Mouse (Mus musculus) heart, postnatal 0 days (tissue): ENCODE data around the gene Plcb4. TPM values are rescaled to one million over a fixed set of nuclear protein-coding genes. Genes with fewer than 3 reads are reported as not detected.

Experiments used
- ATAC-seq: fragments of 200-750 bp; cut with Nextera tagmentation; 2 replicates; pipeline ENCODE4 v1.8.0; 2017; ENCODE audit warnings: low read depth, moderate number of reproducible peaks, moderate library complexity; ENCODE audit not compliant: insufficient read depth
- DNase-seq: peaks from one replicate; pipeline ENCODE4 v3.0.0-alpha.2; 2016; ENCODE audit warnings: low spot score
- H3K27ac ChIP-seq: fragments of 300-500 bp; sonication (generic); 2 replicates; pipeline ENCODE4 v1.5.1; 2014; ENCODE audit warnings: low read depth, mild to moderate bottlenecking
- H3K27me3 ChIP-seq: fragments of 300-500 bp; sonication (generic); 2 replicates; pipeline ENCODE4 v1.6.1; 2014; ENCODE audit warnings: low read length, mixed read lengths; ENCODE audit not compliant: control insufficient read depth, insufficient read depth
- H3K36me3 ChIP-seq: fragments of 300-500 bp; sonication (generic); replicated peaks from 2 replicates; pipeline ENCODE4 v1.6.1; 2014; ENCODE audit warnings: low read length, mixed read lengths; ENCODE audit not compliant: control insufficient read depth, insufficient read depth
- H3K4me1 ChIP-seq: fragments of 300-500 bp; sonication (generic); 2 replicates; pipeline ENCODE4 v1.6.1; 2014; ENCODE audit warnings: antibody characterized with exemption; ENCODE audit not compliant: control insufficient read depth, insufficient read depth
- H3K4me2 ChIP-seq: fragments of 300-500 bp; sonication (generic); 2 replicates; pipeline ENCODE4 v1.6.1; 2014; ENCODE audit warnings: low read depth, mild to moderate bottlenecking, low read length, moderate library complexity
- H3K4me3 ChIP-seq: fragments of 300-500 bp; sonication (generic); 2 replicates; pipeline ENCODE4 v1.5.1; 2014; ENCODE audit warnings: low read depth, low read length
- H3K9ac ChIP-seq: fragments of 300-500 bp; sonication (generic); replicated peaks from 2 replicates; pipeline ENCODE4 v1.6.1; 2014; ENCODE audit warnings: low read depth, low read length, mixed read lengths
- H3K9me3 ChIP-seq: fragments of 300-500 bp; sonication (generic); replicated peaks from 2 replicates; pipeline ENCODE4 v1.6.1; 2016; ENCODE audit warnings: low read length; ENCODE audit not compliant: control insufficient read depth
- CTCF ChIP-seq: IDR thresholded peaks from 2 replicates; pipeline ENCODE4 v1.5.1; 2016; ENCODE audit warnings: antibody characterized with exemption, control low read depth, low read depth
- EP300 ChIP-seq: IDR thresholded peaks from 2 replicates; pipeline ENCODE4 v1.6.1; 2016; ENCODE audit warnings: antibody characterized with exemption, low read depth
- WGBS: fragments of 180-500 bp; shearing (Covaris S2); extraction: QIAGEN DNeasy Blood & Tissue Kit; methylation state at CpG from one replicate; pipeline ENCODE4 v1.1.7; 2014; 5-methylcytosine and 5-hydroxymethylcytosine counted together
- polyA plus RNA-seq: library from polyadenylated mRNA; unstranded; fragments of >200 nt; fragmentation: Nextera tagmentation; extraction: Ambion mirVana; gene quantifications from 2 replicates; pipeline ENCODE4 v1.2.1, GENCODE M21; 2015
- total RNA-seq: library from RNA; depleted of rRNA; stranded (reverse); fragments of >200 nt; gene quantifications from 2 replicates; pipeline ENCODE4 v1.2.3, GENCODE M21; 2014; ENCODE audit warnings: low replicate concordance

Plcb4 gene
- total and polyA plus RNA-seq, 2 experiments from 2014 or later, result 34.7 to 57.0 TPM

DNA sequence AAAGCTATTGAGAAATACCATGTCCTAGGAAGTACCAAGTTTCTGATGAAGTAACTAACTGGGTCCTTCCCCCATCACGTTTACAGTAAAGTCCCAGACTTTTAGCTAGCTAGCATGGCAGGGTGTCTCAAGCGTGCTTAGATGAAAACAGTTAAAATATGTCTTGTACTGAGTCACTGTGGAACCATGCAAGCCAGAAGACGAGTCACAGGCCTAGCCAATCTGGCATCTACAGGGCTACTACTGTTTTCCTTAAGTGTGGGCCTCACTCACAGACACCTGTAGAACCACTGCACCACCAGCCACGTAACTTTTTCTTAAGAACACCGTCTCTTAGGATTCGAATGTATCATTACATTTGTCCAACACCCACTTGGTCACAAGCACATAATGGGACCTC, 278.8 kb downstream of the Plcb4 start:
- Histone ChIP-seq H3K9me3 (no peaks in the 10 kb centered on the region), H3K9ac (no peak overlapping the region), H3K27me3 (no peaks in the 10 kb centered on the region), H3K4me1 (peaks cover 5% of the 10 kb centered on the region; the same call in 1 of the 2 replicates), H3K27ac (no peak overlapping the region), H3K4me2 (no peak overlapping the region), H3K4me3 (no peak overlapping the region), H3K36me3 (peaks cover 51% of the 10 kb centered on the region)
- DNase-seq (no peak), ATAC-seq (no peak)
- WGBS, result 82% methylated on average over 6 of the region's 6 CpGs
- TF ChIP-seq EP300 (no peak), CTCF (no peak)

DNA sequence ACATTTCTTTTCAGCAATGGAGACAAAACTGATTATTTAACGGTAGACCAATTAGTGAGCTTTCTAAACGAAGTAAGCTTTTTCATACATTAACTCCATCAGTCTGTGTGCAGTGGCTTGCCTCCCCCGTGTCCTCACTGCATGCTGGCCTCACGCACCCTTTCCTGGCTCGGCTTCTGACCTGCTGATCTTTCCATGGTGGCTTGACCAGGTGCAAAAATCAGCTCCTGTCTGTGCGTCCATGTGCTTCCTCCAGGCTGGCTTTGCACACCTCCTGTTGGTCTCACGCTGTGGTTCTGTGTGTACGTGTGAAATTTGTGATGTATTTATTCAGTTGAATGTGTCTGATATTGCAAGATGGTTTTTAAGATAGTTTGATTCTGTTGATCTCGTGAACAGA, 281.1 kb downstream of the Plcb4 start:
- 67% methylated on average over 9 of the region's 9 CpGs for WGBS
- no peak overlapping the region for H3K27ac ChIP-seq
- no peak for ATAC-seq
- TF ChIP-seq CTCF, result no peak
- TF ChIP-seq EP300, result no peak
- no peak for DNase-seq
- no peaks in the 10 kb centered on the region for H3K9me3 ChIP-seq
- H3K9ac ChIP-seq, result no peak overlapping the region
- H3K36me3 ChIP-seq, result peaks cover 51% of the 10 kb centered on the region
- no peak overlapping the region for H3K4me3 ChIP-seq
- no peak overlapping the region for H3K4me2 ChIP-seq
- peaks cover 5% of the 10 kb centered on the region; the same call in 1 of the 2 replicates for H3K4me1 ChIP-seq
- H3K27me3 ChIP-seq, result no peaks in the 10 kb centered on the region

DNA sequence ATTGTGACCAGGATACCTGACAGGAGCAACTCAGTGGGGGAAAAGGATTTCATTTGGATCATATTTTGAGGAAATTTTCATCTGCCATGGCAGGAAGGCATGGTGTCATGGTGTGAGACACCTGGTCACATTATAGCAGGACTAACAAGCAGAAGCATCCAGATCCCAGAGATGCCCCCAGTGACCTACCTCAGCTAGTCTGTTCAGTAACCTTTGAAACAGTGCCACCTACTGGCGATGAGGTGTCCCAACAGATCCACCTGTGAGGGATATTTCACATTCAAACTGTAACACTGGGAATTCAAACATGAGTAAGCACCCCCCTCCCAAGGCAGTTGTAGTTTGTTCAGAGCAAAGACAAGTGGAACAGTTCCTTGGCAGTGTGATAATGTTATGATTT, 289.0 kb downstream of the Plcb4 start:
- Histone ChIP-seq H3K4me3 (no peak overlapping the region), H3K27me3 (no peaks in the 10 kb centered on the region), H3K36me3 (peaks cover 55% of the 10 kb centered on the region), H3K4me1 (no peaks in the 10 kb centered on the region), H3K4me2 (no peak overlapping the region), H3K27ac (no peak overlapping the region), H3K9me3 (peaks cover 6% of the 10 kb centered on the region; the same call in 1 of the 2 replicates), H3K9ac (no peak overlapping the region)
- DNase-seq (no peak), ATAC-seq (no peak)
- 64% methylated on average over 1 of the region's 1 CpGs for WGBS
- TF ChIP-seq EP300, result no peak
- no peak; the same call in 1 of the 2 replicates for TF ChIP-seq CTCF

DNA sequence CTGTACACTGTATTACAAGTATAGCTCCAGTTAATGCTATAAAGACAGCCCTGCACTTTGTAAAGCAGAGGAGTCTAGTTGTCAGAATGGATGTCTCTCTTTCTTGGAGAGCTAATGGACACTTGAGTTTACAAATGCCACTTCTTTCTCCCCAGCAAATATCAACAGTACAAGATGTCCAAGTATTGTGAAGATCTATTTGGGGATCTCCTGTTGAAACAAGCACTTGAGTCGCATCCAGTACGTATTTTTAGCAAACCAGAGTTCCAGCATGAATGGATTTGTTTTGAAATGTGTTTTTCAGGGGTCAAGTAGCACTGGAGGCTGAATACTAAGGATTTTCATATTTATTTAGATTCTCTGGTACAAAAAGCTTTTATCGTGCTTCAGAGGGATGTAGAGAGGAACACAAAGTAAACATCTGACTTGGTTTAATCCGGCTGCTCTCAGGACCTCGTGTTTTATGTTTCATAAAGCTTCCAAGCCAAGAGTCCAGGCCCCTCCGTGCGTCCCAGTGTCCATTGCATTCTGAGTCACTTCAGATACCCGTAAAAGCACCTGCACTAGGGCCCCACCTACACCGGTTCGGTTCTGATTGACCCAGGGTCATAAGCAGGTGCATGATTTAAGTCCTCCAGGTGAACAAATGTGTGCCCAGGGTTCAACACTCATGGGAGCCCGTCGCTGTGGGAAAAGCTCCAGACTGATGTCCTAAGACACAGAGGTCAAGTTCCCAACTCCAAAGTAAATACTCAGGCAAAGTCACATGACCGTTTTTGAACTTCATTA, 296.1 kb downstream of the Plcb4 start:
- Histone ChIP-seq H3K36me3 (peaks cover 63% of the 10 kb centered on the region), H3K9me3 (no peaks in the 10 kb centered on the region), H3K27ac (no peak overlapping the region), H3K9ac (no peak overlapping the region), H3K4me1 (no peaks in the 10 kb centered on the region), H3K4me2 (no peak overlapping the region), H3K27me3 (no peaks in the 10 kb centered on the region), H3K4me3 (no peak overlapping the region)
- 77% methylated on average over 13 of the region's 13 CpGs for WGBS
- DNase-seq, result no peak
- TF ChIP-seq CTCF (no peak), EP300 (no peak)
- no peak for ATAC-seq

- Histone ChIP-seq H3K4me2 (no peak overlapping the region), H3K36me3 (peaks cover 54% of the 10 kb centered on the region), H3K4me1 (no peaks in the 10 kb centered on the region), H3K9me3 (no peaks in the 10 kb centered on the region), H3K4me3 (no peak overlapping the region), H3K27ac (no peak overlapping the region), H3K9ac (no peak overlapping the region), H3K27me3 (no peaks in the 10 kb centered on the region)
- DNase-seq (no peak), ATAC-seq (no peak)
- no peak for TF ChIP-seq CTCF
- no peak for TF ChIP-seq EP300
- 85% methylated on average over 8 of the region's 8 CpGs for WGBS
Measured at GRCm38 (mm10) chr2:135955796-135956195, 297.0 kb downstream of the Plcb4 start.
